Mouse (Mus musculus) small intestine, adult 2 months (tissue): ENCODE results near the gene Efs. TPM values are rescaled to one million over a fixed set of nuclear protein-coding genes. Genes with fewer than 3 reads are reported as not detected.

Source experiments
- H3K27ac ChIP-seq: fragments of 200-500 bp; 2 replicates; pipeline ENCODE4 v1.5.1; 2012; ENCODE audit warnings: low read depth, low read length, control low read depth, inconsistent platforms; ENCODE audit not compliant: insufficient read depth
- H3K27me3 ChIP-seq: fragments of 200-500 bp; 2 replicates; pipeline ENCODE4 v1.6.1; 2012; ENCODE audit warnings: mild to moderate bottlenecking, moderate library complexity, low read length, inconsistent platforms; ENCODE audit not compliant: control insufficient read depth, insufficient read depth
- H3K36me3 ChIP-seq: fragments of 200-500 bp; 2 replicates; pipeline ENCODE4 v1.6.1; 2012; ENCODE audit warnings: mild to moderate bottlenecking, low read length, control low read depth, inconsistent platforms; ENCODE audit not compliant: control insufficient read depth, insufficient read depth
- H3K4me1 ChIP-seq: fragments of 200-500 bp; 2 replicates; pipeline ENCODE4 v1.6.1; 2012; ENCODE audit warnings: low read length, inconsistent platforms, mixed read lengths; ENCODE audit not compliant: control insufficient read depth, insufficient read depth, insufficient read length
- H3K4me3 ChIP-seq: fragments of 200-500 bp; 2 replicates; pipeline ENCODE4 v1.5.1; 2012; ENCODE audit warnings: low read depth, mild to moderate bottlenecking, control low read depth, inconsistent platforms, low read length, moderate library complexity
- CTCF ChIP-seq: fragments of 200-500 bp; IDR thresholded peaks from 2 replicates; pipeline ENCODE4 v1.5.1; 2012; ENCODE audit warnings: low read depth, mild to moderate bottlenecking, control low read depth, inconsistent platforms, low read length, moderate library complexity, mixed read lengths; ENCODE audit not compliant: insufficient replicate concordance, insufficient read length; ENCODE audit errors: extremely low read depth
- POLR2A ChIP-seq: fragments of 200-500 bp; IDR thresholded peaks from 2 replicates; pipeline ENCODE4 v1.6.1; 2012; ENCODE audit warnings: low read depth, mild to moderate bottlenecking, control low read depth, inconsistent platforms, low read length, moderate library complexity
- WGBS: fragments of 180-500 bp; shearing (Covaris S2); methylation state at CpG from one replicate; pipeline ENCODE4 v1.1.7; 2018; 5-methylcytosine and 5-hydroxymethylcytosine counted together
- polyA plus RNA-seq: library from polyadenylated mRNA; depleted of rRNA; stranded (reverse); fragments of >200 nt; gene quantifications from 2 replicates; pipeline ENCODE4 v1.2.3, GENCODE M21; 2012

Gene Efs
- polyA plus RNA-seq, 1 experiment, result 5.7 TPM

- 35% methylated on average over 13 of the region's 13 CpGs for WGBS
- H3K27ac ChIP-seq, result no peak overlapping the region
- H3K4me1 ChIP-seq, result no peaks in the 10 kb centered on the region
- H3K4me3 ChIP-seq, result no peak overlapping the region
- no peak for TF ChIP-seq CTCF
- TF ChIP-seq POLR2A, result no peak
- H3K27me3 ChIP-seq, result no peaks in the 10 kb centered on the region
- H3K36me3 ChIP-seq, result no peaks in the 10 kb centered on the region
Measured at GRCm38 (mm10) chr14:54941024-54941978, 15.4 kb upstream of the Efs start.

DNA sequence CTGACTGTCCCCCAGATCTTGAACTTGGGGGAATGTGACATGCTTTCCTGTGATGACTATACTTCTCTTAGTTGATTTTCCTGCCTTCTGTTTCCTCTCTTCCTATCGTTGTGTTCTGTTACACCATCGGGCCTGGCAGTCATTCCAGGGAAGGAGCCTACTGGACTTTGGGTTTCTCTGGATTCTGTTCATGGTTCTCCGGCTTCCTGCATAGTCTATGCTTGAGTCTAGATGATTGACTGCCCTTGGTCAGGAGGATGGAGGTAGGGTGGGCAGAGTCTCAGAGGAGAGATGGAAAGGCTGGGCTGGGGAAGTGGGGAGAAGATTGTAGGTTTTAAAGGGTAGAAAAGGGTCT is 14.2 kb upstream of the Efs start:
- no peak for TF ChIP-seq CTCF
- 65% methylated on average over 3 of the region's 3 CpGs for WGBS
- H3K27me3 ChIP-seq, result no peaks in the 10 kb centered on the region
- H3K4me3 ChIP-seq, result no peak overlapping the region
- no peak overlapping the region for H3K27ac ChIP-seq
- no peaks in the 10 kb centered on the region for H3K36me3 ChIP-seq
- H3K4me1 ChIP-seq, result no peaks in the 10 kb centered on the region

DNA sequence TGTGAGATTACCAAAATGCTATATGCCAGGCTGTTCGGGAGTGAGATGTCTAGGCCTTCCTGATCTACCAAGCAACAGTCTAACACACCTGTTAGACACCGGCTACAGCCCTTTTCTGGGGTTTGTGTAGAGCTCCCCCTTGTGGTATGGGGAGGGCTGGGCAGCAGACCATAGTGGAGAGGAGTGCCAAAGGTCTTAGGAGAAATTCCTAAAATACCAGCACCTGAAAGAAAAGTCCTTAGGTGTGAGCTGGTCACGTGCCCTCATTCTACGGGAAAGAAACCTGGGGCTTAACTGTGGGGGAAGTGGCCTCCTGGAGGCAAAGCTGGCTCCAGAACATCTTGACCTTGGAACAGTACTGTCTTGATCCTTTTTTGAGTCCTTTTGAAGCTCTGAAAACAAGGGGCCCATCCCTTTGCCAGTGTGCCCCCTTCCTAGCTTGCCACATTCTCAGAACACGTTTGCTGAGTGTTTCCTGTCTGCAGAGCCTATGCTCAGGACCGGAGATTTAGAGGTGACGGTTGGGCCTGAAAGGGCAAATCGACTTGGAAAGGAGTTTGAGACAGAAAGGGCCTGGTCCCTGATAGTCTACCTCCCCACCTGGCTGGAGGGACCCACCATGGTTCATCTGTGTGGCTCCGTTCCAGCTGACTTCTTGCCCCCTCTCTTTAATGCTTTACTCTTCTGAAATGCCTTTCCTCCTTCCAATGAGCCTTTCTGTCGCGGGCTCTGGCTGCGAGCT is 13.7 kb upstream of the Efs start:
- no peaks in the 10 kb centered on the region for H3K4me1 ChIP-seq
- WGBS, result 54% methylated on average over 12 of the region's 12 CpGs
- H3K27ac ChIP-seq, result no peak overlapping the region
- H3K36me3 ChIP-seq, result no peaks in the 10 kb centered on the region
- H3K27me3 ChIP-seq, result no peaks in the 10 kb centered on the region
- TF ChIP-seq CTCF, result peak; percentile 93; the same call in 1 of the 2 replicates
- no peak for TF ChIP-seq POLR2A
- H3K4me3 ChIP-seq, result no peak overlapping the region

DNA sequence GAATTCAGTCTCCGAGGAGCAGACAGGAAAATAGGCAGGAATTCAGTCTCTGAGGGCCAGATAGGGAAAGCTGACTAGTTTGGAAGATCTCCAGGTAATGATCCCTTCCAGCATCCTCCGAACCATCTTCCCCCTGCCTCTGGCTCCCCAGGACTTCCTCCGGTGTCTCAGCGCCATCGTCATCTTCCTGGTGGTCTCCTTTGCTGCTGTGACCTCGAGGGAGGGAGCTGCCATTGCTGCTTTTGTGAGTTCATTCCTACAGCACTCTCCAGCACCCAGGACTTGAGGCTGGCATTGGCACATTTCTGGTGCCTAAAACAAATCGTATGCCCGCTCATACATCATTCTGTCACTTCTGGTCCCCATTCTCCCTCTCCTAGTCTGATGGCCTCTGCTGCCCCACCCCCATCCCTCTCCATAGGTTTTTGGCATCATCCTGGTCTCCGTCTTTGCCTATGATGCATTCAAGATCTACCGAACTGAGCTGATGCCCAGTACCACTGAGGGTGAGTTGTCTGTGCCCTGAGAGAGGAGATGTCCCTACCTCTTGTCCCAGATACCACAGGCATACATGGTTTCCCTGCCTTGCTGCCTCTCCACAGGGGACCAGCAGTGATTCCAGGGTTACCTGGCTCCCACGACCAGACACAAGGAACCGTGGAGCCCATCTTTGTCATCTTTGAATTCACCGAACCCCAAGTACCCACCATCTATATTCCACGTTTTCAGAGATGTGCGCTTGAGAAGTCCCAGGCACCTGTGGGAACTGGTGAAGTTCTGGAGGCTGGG is 12.7 kb upstream of the Efs start:
- 83% methylated on average over 15 of the region's 15 CpGs for WGBS
- Histone ChIP-seq H3K27ac (no peak overlapping the region), H3K4me1 (no peaks in the 10 kb centered on the region), H3K27me3 (no peaks in the 10 kb centered on the region), H3K4me3 (no peak overlapping the region), H3K36me3 (no peaks in the 10 kb centered on the region)
- TF ChIP-seq POLR2A, result no peak
- no peak for TF ChIP-seq CTCF

GRCm38 (mm10) chr14:54937361-54938182 is 11.6 kb upstream of the Efs start:
- no peak overlapping the region for H3K27ac ChIP-seq
- H3K36me3 ChIP-seq, result no peaks in the 10 kb centered on the region
- H3K4me1 ChIP-seq, result no peaks in the 10 kb centered on the region
- H3K4me3 ChIP-seq, result no peak overlapping the region
- 87% methylated on average over 16 of the region's 16 CpGs for WGBS
- TF ChIP-seq POLR2A, result no peak
- no peak for TF ChIP-seq CTCF
- no peaks in the 10 kb centered on the region for H3K27me3 ChIP-seq

- Histone ChIP-seq H3K27ac (no peak overlapping the region), H3K4me3 (no peak overlapping the region), H3K36me3 (no peaks in the 10 kb centered on the region), H3K4me1 (no peaks in the 10 kb centered on the region), H3K27me3 (no peaks in the 10 kb centered on the region)
- 57% methylated on average over 6 of the region's 6 CpGs for WGBS
- TF ChIP-seq POLR2A, result no peak
- no peak for TF ChIP-seq CTCF
Measured at GRCm38 (mm10) chr14:54936831-54937160, 10.9 kb upstream of the Efs start.
